Mouse (Mus musculus) neural tube, embryonic 10.5 days (tissue): ENCODE measurements at regions not wholly inside any gene's neighbourhood (a gene's known extent, or its start where the extent isn't known, plus 50 kb on each side); places are given as distances from the start of the nearest gene placed in this dataset.

Source experiments
- DNase-seq: peaks from one replicate; pipeline ENCODE4 v3.0.0-alpha.2; 2017; ENCODE audit warnings: low spot score; ENCODE audit errors: extremely low spot score

DNA sequence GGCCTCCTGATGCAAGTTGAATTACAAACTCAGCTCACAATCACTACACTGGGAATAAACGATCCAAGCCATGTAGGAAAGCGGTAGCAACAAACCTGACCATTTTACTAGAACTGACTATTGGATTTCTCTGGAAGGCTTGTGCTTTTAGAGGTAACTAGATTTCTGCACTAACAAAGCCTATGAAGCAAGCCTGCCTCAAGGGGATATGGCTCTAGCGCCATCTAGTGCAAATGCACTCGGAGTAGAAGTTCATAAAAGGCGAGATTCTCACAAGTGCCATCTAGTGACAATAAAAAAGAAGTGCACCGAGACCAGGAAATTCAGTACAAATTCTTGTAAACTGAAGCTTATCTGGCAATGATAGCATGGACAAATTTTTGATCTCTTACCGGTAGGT is 364.9 kb upstream of the Fmr1 start:
- DNase-seq, result peak; percentile 47
